Mouse (Mus musculus): Measurements from ENCODE around the gene Glis2.

- TF ChIP-seq USF1 (IDR thresholded peaks at IDR 0.05; ENCODE audit: low read depth, low read length) (no peak), MAFK (IDR thresholded peaks at IDR 0.05; ENCODE audit: insufficient replicate concordance, low read length) (no peak), POLR2A (IDR thresholded peaks at IDR 0.05; ENCODE audit: low read depth, low read length) (no peak), CTCF (conservative IDR thresholded peaks at IDR 0.05 in 1 of 2, IDR thresholded peaks at IDR 0.05 in 1 of 2; ENCODE audit: low read depth in 2 of 2, low read length in 2 of 2) (peak in 1 of 2 experiments; percentile 36; a peak in 2 of 4 replicates), POLR2AphosphoS2 (IDR thresholded peaks at IDR 0.05; ENCODE audit: low read depth, low read length) (no peak), GABPA (IDR thresholded peaks at IDR 0.05; ENCODE audit: insufficient replicate concordance, low read depth, low read length) (no peak), ETS1 (conservative IDR thresholded peaks at IDR 0.05; ENCODE audit: low read depth, low read length) (no peak), EP300 (IDR thresholded peaks at IDR 0.05; ENCODE audit: low read length) (no peak), E2F4 (IDR thresholded peaks at IDR 0.05; ENCODE audit: insufficient replicate concordance, low read depth, low read length) (no peak), KAT2A (IDR thresholded peaks at IDR 0.05; ENCODE audit: insufficient replicate concordance, low read length) (no peak)
These were observed 61.5 kb downstream of the Glis2 start for GRCm38 (mm10) chr16:4655764-4656570.

Measured in CH12.LX (cell line).